Mouse (Mus musculus): ENCODE measurements around the gene Nme3.

The Nme3 gene

GRCm38 (mm10) chr17:24896241-24896992 is at the start of gene Nme3:
Gene Nme3 (plus strand): TSS chr17:24896500.
- DNase-seq (ENCODE audit: low spot score in 2 of 2), result peak; percentile 85 to 87

- no peak for DNase-seq (ENCODE audit: low spot score in 2 of 2)
These were observed 48.9 kb upstream of the Nme3 start for GRCm38 (mm10) chr17:24847386-24847785.

- no peak for DNase-seq (ENCODE audit: low spot score in 2 of 2)
These were observed 47.7 kb upstream of the Nme3 start for GRCm38 (mm10) chr17:24848600-24849031.

- DNase-seq (ENCODE audit: low spot score in 2 of 2), result no peak
These were observed 46.6 kb upstream of the Nme3 start for GRCm38 (mm10) chr17:24849733-24850064.

GRCm38 (mm10) chr17:24850065-24850772 is 46.1 kb upstream of the Nme3 start, which contains the start of gene Fahd1:
Gene Fahd1 (minus strand): TSS chr17:24850364.
- peak; percentile 98 to 99 for DNase-seq (ENCODE audit: low spot score in 2 of 2)

GRCm38 (mm10) chr17:24850773-24851127 is 45.5 kb upstream of the Nme3 start:
- DNase-seq (ENCODE audit: low spot score in 2 of 2), result no peak

- no peak for DNase-seq (ENCODE audit: low spot score in 2 of 2)
These were observed 44.7 kb upstream of the Nme3 start for GRCm38 (mm10) chr17:24851381-24852125.

GRCm38 (mm10) chr17:24855838-24856464 is 40.3 kb upstream of the Nme3 start:
- DNase-seq (ENCODE audit: low spot score in 2 of 2), result no peak

GRCm38 (mm10) chr17:24856589-24856988 is 39.7 kb upstream of the Nme3 start:
- DNase-seq (ENCODE audit: low spot score in 2 of 2), result no peak

GRCm38 (mm10) chr17:24857831-24858470 is 38.3 kb upstream of the Nme3 start:
- no peak for DNase-seq (ENCODE audit: low spot score in 2 of 2)

GRCm38 (mm10) chr17:24858967-24859366 is 37.3 kb upstream of the Nme3 start:
- DNase-seq (ENCODE audit: low spot score in 2 of 2), result no peak

GRCm38 (mm10) chr17:24860076-24860475 is 36.2 kb upstream of the Nme3 start:
- peak in 1 of 2 experiments; percentile 18 for DNase-seq (ENCODE audit: low spot score in 2 of 2)

GRCm38 (mm10) chr17:24861785-24862184 is 34.5 kb upstream of the Nme3 start:
- DNase-seq (ENCODE audit: low spot score in 2 of 2), result no peak

GRCm38 (mm10) chr17:24865776-24866175 is 30.5 kb upstream of the Nme3 start, which contains the start of gene Igfals:
Gene Igfals (plus strand): TSS chr17:24865997.
- no peak for DNase-seq (ENCODE audit: low spot score in 2 of 2)

GRCm38 (mm10) chr17:24867914-24868313 is 28.4 kb upstream of the Nme3 start:
- no peak for DNase-seq (ENCODE audit: low spot score in 2 of 2)

GRCm38 (mm10) chr17:24873695-24874404 is 22.4 kb upstream of the Nme3 start:
- no peak for DNase-seq (ENCODE audit: low spot score in 2 of 2)

GRCm38 (mm10) chr17:24874405-24874745 is 21.9 kb upstream of the Nme3 start:
- no peak for DNase-seq (ENCODE audit: low spot score in 2 of 2)

GRCm38 (mm10) chr17:24874989-24875388 is 21.3 kb upstream of the Nme3 start:
- no peak for DNase-seq (ENCODE audit: low spot score in 2 of 2)

GRCm38 (mm10) chr17:24877336-24878116 is 18.8 kb upstream of the Nme3 start:
- no peak for DNase-seq (ENCODE audit: low spot score in 2 of 2)

GRCm38 (mm10) chr17:24878117-24878397 is 18.2 kb upstream of the Nme3 start:
- DNase-seq (ENCODE audit: low spot score in 2 of 2), result no peak
